Mouse (Mus musculus) layer of hippocampus, postnatal 36 days (tissue): ENCODE results near the gene Cabp4. TPM values are rescaled to one million over a fixed set of nuclear protein-coding genes. Genes with fewer than 3 reads are reported as not detected.
"Not testable (repeated sequence)": the region's sequence is repeated elsewhere in the genome, so short reads cannot be mapped to it uniquely, and the experiment has no call there.

Experiments
- DNase-seq, 2 experiments: peaks; one replicate each; pipeline ENCODE4 v3.0.0; 2022
- total RNA-seq, 2 experiments: library from RNA; stranded (reverse); gene quantifications; 2 replicates each; pipeline ENCODE4 v1.2.3; 2021

The Cabp4 gene
- total RNA-seq, 2 experiments from 2014 or later, result 0.17 to 0.28 TPM

GRCm38 (mm10) chr19:4122411-4123370 is 21.1 kb downstream of the Cabp4 start:
- no peak for DNase-seq

GRCm38 (mm10) chr19:4121896-4122295 is 21.9 kb downstream of the Cabp4 start:
- DNase-seq, result not testable (repeated sequence)

DNA sequence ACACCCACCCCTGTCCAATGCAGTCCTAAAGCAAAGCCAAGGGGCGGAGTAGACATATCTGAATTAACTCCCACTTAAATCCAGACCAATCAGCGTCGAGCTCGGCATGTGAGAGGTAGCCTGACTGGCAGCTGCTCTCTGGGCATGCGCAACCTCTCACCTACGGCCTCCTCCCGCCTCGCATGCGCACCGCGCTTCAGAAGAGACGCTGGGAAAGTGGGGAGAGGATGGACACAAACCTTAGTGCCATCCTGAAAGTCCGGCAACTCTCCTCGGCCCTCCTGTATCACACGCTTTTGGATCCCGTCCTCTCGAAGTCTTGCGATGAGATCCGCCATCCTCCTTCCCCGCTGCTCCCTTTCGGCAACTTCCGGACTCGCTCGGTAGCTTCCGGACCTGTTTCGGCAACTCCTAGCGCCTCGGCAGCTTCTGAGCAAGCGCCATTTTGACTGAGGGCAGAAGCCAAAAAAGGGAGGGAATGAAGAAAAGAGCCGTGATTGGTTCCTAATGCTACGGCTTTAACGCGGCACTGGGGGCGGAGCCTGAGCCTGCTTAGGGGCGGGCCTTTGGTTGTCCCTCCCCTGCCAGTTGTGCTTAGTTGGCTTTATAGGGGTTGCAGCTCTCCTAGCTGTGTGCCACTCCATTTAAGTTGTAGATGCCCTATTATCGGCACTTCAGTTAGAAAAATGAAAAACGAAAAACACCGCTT is 22.6 kb downstream of the Cabp4 start:
- peak; percentile 96 for DNase-seq

DNA sequence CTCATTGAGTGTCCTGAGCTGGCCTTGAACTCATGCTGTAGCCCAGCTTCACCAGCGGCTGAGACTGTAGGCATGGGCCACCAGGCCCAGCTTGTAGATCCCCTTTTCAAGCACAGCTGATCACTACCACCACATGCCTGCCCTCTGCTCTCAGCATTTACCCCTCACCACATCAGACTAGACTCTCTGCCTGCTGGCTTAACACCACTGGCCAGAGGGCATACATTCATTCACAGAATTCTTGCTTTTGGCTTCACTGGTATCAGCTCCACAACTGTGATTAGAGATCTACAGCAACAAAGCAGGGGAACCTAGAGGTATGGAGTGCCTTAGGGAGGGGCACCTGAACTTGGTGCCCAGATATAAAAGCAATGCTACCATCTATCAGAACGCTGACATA is 23.3 kb downstream of the Cabp4 start:
- DNase-seq, result no peak

DNA sequence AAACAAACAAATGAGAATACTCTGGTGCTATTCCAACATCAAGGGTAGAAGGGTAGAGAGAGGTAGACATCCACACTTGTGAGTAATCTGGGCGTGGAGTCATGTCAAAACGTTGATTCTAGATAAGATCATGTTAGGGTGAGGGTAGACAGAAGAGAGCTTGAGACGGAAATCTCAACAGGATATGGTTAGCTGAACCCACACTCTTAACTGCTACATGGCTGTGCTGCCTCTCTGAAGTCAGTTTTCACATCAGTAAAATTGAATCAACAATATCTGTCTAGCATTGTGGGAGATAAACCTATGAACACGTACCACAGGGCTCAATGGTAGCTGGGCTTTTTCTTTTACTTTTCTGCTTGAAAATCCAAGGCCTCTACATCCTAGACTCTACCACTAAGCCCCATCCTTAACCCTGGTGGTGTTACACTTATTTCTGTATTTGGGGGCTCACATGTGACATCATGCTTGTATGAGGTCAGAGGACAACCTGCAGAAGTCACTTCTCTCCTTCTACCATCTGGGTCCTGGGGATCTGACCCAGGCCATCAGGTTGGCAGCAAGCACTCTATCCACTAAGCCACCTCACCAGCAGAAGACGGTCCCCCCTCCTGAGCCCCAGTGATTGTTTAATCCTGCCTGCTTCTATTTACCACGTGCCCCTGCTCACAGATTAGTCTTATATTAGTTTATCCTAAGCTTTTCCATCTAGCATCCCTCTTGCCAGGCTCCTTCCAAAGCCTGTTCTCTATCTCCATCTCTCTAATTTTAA is 23.9 kb downstream of the Cabp4 start:
- no peak for DNase-seq

DNA sequence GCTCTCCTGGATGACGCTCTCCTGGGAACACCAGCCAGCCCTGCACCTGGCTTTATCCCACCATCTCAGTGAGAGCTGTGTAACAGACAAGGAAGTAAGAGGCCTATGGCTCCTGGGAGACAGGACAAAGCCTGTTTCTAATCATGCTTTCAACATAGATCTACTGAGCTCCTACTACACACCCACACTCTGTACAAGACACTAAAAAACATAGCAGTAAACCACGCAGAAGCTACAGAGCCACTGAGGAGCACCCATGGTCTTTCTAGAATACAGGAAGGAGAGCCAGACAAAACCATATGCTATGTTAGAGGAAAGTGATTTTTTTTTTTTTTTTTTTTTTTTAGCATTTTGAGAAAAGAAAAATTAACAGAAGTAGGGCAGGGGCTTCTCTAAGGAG is 25.5 kb downstream of the Cabp4 start:
- no peak for DNase-seq

GRCm38 (mm10) chr19:4117006-4117405 is 26.8 kb downstream of the Cabp4 start:
- no peak for DNase-seq

DNA sequence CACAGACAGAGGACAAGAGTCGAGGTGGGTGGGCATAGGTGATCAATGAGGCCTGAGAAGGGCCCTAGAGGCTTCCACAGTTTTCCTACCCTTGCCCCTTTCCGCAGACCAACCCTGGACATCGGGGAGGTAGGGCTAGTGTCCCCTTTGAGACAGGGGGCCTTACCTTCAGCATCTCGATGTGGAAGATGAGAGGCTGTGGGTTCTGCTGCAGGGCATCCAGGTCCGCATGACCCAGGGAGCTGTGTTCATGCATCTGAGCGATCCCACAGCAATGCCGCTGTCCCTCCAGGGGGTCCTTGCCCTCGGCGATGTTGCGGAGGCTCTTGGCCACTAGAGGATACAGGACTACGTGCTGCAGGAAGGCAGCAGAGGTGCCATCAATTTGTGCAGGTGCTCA is 28.0 kb downstream of the Cabp4 start:
- no peak for DNase-seq

DNA sequence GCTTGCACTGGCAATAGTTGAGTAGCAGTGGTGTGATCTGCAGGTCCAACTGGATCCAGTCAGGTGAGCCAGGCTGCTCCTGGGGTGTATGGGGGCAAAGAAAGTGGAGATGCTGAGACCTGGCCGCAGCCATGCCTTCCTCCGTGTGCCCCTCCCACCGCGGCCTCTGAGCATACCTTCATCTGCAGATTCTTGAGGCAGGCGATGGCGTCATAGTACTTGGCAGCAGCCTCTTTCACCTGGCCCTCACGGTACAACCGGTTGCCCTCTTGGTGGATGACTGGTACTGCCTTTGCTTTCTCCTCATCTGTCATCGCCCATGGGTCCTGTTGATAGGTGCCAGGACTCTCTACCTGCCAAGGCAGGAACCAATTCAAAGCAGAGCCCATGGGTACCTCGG is 28.7 kb downstream of the Cabp4 start:
- no peak for DNase-seq

DNA sequence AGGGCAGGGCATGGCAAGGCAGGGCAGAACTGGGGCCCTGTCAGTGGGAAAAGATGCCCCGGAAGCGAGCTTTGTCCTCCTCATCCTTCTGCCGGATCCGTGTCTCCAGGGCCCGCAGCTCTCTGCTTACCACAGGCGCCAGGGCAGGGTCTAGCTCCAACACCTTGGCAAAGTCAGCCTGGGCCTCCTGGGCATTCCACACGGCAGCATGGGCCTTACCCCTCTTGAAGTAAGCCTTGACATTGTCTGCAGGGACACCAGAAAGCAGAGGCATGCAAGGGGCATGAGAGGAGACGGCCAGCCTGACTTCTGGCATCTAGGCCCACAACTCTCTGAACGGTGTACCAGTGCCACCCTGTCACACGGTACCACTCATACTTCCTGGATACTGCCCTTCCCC is 29.3 kb downstream of the Cabp4 start:
- DNase-seq, result no peak

DNA sequence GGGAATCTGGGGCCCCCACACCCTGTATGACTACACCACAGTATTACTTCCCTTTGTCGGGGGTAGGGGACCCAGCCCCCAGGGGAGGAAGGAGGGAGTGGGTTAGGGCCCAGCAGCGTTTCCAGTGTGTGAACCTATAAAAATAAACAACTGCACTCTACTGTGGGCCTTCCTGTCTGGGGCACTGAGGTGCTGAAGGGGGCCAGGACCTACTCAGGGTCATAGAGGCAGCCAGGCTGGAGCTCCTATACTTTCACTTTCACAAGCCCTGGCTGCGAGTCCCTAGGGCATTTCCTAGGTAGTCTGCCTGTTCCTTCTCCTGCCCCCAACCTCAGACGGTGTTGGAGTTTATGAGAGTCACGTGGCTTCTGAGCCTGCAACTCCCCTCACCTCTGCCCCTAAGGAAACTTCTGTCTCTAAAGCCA is 30.0 kb downstream of the Cabp4 start:
- DNase-seq, result no peak

GRCm38 (mm10) chr19:4113186-4113805 is 30.5 kb downstream of the Cabp4 start:
- peak; percentile 74 to 81 for DNase-seq

DNA sequence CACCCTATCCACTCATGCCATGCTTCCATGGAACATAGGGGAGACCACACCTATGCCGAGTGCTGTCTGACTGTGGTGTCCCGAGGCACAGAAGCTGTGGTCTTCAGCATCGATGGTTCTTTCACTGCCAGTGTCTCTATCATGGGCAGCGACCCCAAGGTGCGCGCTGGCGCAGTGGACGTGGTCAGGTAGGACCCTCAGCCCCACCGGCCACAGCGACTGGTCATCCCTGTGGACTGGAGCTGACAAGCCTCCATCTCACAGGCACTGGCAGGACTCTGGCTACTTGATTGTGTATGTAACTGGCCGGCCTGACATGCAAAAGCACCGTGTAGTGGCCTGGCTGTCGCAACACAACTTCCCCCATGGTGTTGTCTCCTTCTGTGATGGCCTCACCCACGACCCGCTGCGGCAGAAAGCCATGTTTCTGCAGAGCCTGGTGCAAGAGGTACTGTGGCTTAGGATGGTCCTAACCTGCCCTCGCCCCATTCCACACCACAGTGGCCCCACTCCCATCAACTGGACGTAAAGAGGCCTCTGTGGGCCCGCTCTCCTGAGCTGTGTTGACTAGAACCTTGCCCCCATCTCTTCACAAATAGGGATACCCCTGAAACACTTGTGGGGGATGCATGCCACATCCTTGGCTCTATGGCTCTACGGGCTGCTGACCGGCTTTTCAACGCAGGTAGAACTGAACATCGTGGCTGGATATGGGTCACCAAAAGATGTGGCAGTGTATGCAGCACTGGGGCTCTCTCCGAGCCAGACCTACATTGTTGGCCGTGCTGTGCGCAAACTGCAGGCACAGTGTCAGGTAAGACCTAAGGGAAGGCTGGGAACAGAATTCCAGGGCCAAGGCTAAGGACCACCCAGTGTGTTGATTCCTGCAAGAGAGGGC is 31.5 kb downstream of the Cabp4 start:
- DNase-seq, result no peak

- no peak for DNase-seq
These were observed 35.3 kb downstream of the Cabp4 start for GRCm38 (mm10) chr19:4108535-4108934.

- DNase-seq, result no peak
These were observed 37.2 kb downstream of the Cabp4 start for GRCm38 (mm10) chr19:4106654-4107053.

DNA sequence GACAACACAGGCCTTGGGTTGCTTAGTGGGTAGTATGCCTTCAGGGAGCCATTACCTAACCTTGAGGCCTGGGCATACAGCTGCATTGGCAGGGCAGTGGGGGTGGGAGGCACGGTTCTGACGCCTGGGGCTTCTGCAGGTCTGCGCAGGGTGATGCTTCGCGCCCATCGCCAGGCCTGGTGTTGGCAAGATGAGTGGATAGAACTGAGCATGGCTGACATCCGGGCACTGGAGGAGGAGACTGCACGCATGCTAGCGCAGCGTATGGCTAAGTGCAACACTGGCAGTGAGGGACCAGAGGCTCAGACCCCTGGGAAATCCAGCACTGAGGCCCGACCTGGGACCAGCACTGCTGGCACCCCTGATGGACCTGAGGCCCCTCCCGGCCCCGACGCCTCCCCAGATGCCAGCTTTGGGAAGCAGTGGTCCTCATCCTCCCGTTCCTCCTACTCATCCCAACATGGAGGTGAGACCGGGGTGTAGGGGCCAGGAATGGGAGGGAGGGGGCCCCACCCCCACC is 39.1 kb downstream of the Cabp4 start:
- DNase-seq, result no peak

DNA sequence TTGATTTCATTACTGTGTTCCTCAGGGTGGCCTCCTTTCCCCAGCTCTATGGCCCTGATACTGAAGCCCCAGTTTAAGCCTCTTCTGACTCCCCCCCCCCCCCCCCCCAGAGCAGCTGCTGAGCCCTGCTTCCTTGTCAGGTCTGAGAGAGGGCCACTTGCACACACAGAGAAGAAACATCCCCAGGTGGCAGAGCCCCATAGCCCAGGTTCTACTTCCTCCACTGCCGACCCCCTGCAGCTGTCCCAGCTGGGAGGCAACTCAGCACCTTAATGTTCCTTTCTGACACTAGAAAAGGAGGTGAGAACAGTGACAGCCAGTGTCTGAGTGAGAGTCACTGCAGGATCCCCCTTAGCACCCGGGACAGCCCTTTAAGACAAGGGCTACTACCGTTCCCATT is 40.0 kb downstream of the Cabp4 start:
- DNase-seq, result no peak

GRCm38 (mm10) chr19:4103294-4103693 is 40.5 kb downstream of the Cabp4 start:
- no peak for DNase-seq

DNA sequence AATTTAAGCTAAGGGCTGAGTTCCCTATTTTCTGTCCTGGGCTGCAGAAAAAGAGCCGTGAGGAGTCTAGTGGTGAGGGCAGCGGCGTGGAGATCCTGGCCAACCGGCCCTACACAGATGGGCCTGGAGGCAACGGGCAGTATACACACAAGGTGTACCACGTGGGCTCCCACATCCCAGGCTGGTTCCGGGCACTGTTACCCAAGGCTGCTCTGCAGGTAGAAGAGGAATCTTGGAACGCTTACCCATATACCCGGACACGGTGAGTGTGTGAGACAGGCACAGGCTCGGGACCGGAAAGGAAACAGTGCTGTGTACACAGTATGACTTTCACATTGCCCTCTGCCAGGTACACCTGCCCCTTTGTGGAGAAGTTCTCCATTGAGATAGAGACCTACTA is 41.2 kb downstream of the Cabp4 start:
- no peak for DNase-seq

DNA sequence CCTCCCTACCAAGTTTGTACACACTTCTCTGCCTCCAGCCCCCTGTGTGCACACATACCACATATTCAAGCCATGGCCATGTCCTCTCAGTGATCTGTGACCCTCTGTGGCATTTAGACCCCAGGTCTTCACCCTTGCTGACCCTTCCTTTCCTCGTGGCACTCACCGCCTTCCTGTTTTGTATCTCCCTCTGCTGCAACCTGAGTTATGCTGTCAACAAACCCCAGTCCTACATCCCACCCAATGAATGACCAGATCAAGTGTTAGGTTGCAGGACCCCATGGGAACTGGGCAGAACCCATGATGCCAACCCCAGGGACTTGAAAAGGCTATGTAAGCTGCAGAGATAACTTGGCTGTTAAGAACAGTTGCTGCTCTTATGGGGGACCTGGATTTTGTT is 41.8 kb downstream of the Cabp4 start:
- DNase-seq, result no peak

GRCm38 (mm10) chr19:4101466-4101865 is 42.4 kb downstream of the Cabp4 start:
- no peak for DNase-seq
